Mouse (Mus musculus) megakaryocyte, embryonic 14.5 days (primary cell): ENCODE data around the gene Arglu1. TPM values are rescaled to one million over a fixed set of nuclear protein-coding genes. Genes with fewer than 3 reads are reported as not detected.

Experiments used
- H3K27me3 ChIP-seq: replicated peaks from 2 replicates; pipeline ENCODE3; 2012; ENCODE audit warnings: inconsistent platforms
- H3K36me3 ChIP-seq: replicated peaks from 2 replicates; pipeline ENCODE3; 2012; ENCODE audit warnings: low read length, inconsistent platforms, mixed read lengths
- H3K4me1 ChIP-seq: 2 replicates; pipeline ENCODE4 v1.6.1; 2012; ENCODE audit warnings: inconsistent platforms
- H3K4me3 ChIP-seq: replicated peaks from 2 replicates; pipeline ENCODE3; 2012; ENCODE audit warnings: moderate library complexity, mild to moderate bottlenecking, inconsistent platforms
- H3K9me3 ChIP-seq: 2 replicates; pipeline ENCODE4 v1.6.1; 2012; ENCODE audit warnings: inconsistent platforms
- FLI1 ChIP-seq: IDR thresholded peaks from 2 replicates; pipeline ENCODE4 v1.6.1; 2012; ENCODE audit warnings: low read length, inconsistent platforms, mixed read lengths
- GATA1 ChIP-seq: IDR thresholded peaks from 3 replicates; pipeline ENCODE4 v1.6.1; 2012; ENCODE audit warnings: mixed read lengths, low read length, inconsistent platforms, borderline replicate concordance
- polyA plus RNA-seq: library from polyadenylated mRNA; stranded (reverse); fragments of >175 nt; gene quantifications from 2 replicates; pipeline ENCODE4 v1.2.3, GENCODE M21; 2012; ENCODE audit warnings: low replicate concordance; ENCODE audit not compliant: insufficient read depth

Arglu1 gene
- polyA plus RNA-seq, 1 experiment = 61.2 TPM

DNA sequence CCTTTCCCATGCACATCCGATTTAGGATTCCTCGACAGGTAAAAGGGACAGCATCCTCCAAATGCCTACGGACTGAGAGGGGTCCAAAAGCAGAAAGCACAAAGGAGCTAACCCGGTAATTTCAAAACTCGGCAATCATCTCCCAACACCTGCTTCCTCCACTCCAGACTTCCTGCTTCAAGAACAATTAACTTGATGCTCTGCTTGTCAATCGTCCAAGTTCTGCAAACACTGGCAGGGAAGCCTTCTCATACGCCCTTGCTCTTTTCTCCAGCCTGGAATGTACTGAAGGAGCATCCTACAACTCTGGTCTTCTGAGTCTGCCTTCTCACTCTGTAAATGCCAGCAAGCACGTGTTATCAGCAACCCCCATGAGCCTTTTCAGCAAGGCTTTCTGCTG lies 66.8 kb downstream of the Arglu1 start:
- Histone ChIP-seq H3K36me3 (peaks cover 7% of the 10 kb centered on the region), H3K9me3 (peaks cover 18% of the 10 kb centered on the region), H3K4me1 (peaks cover 11% of the 10 kb centered on the region), H3K4me3 (peak overlapping the region; percentile 79), H3K27me3 (peaks cover 2% of the 10 kb centered on the region)
- TF ChIP-seq FLI1 (no peak), GATA1 (no peak)

DNA sequence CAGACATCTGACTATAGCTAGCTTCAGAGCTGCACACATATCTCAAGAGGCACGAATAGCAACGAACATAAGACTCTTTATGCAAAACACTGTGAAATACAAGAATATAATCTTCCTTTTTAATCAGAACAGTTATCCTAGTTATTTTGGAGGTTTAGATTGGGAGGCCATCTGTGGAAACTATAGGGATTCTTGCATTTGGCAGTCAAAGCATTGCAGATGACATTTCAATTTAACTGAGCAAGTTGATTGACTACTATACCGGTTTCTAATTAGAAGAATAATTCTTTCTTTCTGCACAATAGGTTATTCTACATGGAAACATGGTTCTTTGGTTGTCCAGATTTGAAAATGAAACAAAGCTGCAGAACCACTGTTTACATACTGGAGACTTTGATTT lies 67.8 kb downstream of the Arglu1 start:
- H3K4me3 ChIP-seq = no peak overlapping the region
- peaks cover 7% of the 10 kb centered on the region for H3K36me3 ChIP-seq
- peaks cover 18% of the 10 kb centered on the region for H3K9me3 ChIP-seq
- TF ChIP-seq GATA1 (no peak), FLI1 (no peak)
- peaks cover 11% of the 10 kb centered on the region for H3K4me1 ChIP-seq
- H3K27me3 ChIP-seq = peaks cover 2% of the 10 kb centered on the region

DNA sequence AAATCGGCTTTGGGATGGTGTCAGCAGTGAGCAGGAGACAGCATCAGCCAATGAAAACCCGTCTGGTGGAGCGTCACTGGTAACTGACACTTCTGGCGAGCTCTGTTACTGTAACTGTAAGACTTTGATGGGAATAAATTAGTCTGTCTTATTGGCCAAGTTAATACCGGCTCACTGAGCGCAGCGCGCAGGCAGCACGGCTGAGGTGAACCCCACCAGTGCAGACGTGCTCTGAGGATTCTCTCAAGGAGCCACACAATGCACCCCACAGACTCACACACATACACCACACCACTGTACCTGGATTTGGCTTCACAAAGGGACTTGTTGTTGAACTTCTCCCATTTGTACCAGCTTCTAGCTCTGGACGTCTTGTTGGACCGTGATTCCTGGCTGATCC lies 68.3 kb downstream of the Arglu1 start:
- Histone ChIP-seq H3K4me3 (no peak overlapping the region), H3K9me3 (peaks cover 18% of the 10 kb centered on the region)
- TF ChIP-seq FLI1 = no peak
- no peak for TF ChIP-seq GATA1

DNA sequence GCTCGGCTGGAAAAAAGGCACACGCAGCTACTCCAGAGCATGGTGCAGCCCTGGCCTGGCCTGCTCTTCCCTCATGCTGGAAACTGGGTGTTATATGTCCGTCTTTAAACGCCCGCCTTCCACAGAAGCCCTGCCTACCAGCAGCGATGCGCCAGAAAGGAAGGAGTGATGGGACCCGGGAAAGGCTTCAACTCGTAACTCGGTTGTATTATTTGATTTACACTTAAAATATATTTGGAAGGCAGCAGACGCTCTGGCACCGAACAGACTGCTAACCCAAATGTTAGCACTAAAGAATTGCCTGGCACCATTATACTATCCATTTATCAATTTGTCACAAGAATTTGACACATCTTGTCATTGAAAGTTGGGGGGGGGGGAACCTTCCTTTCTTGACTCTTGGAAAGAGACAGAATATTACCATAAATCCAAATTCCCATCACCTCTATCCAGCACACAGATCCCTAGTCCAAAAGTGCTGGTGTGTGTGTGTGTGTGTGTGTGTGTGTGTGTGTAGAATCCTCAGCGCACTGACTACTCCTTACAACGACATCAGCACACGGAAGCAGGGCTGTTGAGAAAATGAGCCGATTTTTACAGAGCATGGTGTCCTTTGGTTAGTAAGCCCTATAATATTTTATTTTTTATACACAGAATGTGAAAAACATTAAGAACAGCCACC lies 68.9 kb downstream of the Arglu1 start:
- peaks cover 2% of the 10 kb centered on the region for H3K27me3 ChIP-seq
- H3K4me1 ChIP-seq = peaks cover 11% of the 10 kb centered on the region
- no peak for TF ChIP-seq GATA1
- no peak overlapping the region for H3K4me3 ChIP-seq
- H3K36me3 ChIP-seq = peaks cover 7% of the 10 kb centered on the region
- H3K9me3 ChIP-seq = peaks cover 18% of the 10 kb centered on the region

More for the DNA sequence above, 68.3 kb downstream of the Arglu1 start:
- Histone ChIP-seq H3K27me3 (peaks cover 2% of the 10 kb centered on the region), H3K4me1 (peaks cover 11% of the 10 kb centered on the region), H3K36me3 (peaks cover 7% of the 10 kb centered on the region)

DNA sequence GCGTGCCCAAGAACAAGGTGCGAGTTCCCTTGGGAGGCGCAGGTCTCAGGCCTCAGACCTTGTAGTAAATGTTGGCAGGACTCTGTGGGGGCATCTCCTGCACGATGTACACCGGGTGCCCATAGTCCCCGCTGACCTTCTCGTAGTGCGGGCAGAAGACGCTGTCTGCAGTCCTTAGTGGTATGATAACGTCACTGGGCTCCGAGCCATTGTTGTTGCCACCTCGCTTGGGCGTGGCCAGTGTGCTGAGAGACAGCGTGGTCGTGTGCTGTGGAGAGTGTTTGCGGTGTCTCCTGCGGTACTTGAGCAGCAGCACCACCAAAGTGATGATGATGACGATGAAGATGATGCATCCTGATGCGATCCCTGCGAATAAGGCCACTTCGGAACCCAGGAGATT lies 69.8 kb downstream of the Arglu1 start:
- peak overlapping the region; percentile 62 for H3K4me3 ChIP-seq
- TF ChIP-seq GATA1 = no peak
- no peak for TF ChIP-seq FLI1
- H3K27me3 ChIP-seq = peaks cover 2% of the 10 kb centered on the region
- peaks cover 7% of the 10 kb centered on the region for H3K36me3 ChIP-seq
- peaks cover 11% of the 10 kb centered on the region for H3K4me1 ChIP-seq
- peaks cover 14% of the 10 kb centered on the region for H3K9me3 ChIP-seq

DNA sequence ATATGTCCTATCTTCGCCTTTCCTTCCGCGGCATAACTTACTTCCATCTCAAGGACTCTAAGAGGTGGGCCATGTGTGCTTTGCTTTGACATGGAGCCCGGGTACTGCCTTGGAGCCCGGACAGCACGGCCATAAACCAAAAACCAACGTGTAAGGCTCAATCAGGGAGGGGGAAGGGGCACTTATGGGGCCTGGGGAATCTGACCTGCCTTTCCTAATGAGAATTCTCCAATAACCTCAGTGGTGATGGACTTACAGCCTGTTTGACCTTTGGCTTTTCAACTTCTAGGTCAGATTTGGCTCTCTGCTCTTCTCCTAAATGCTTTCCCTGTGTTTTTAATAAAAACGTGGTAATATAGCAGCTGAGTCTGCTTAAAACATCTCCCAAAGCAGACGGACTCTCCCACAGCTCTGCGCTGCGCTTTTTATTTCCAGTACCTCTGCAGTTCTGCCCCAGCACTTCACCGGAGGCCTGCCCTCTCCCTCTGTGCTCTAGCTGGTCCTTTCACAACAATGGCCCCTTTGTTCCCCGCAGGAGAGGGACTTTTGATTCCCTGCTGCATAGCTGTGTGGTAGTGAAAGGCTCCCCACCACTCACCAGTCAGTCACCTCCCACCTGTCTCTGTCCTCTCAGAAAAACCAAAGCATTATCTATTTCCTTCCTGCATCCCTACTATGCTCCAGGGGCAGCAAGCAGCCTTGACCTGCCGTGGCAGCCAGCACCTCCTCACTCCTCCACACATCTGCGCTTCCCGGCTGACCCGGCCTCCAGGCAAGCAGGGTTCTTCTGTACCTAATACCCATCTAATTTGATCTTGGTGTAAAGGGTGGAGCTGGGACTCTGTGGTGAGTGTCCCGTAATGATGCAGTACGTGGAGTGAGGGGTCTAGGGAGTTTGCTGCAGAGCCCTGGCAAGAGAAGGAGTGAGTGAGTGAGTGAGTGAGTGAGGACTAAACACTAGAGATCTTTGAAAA lies 70.8 kb downstream of the Arglu1 start:
- H3K9me3 ChIP-seq = peaks cover 14% of the 10 kb centered on the region
- H3K4me3 ChIP-seq = no peak overlapping the region
- peaks cover 2% of the 10 kb centered on the region for H3K27me3 ChIP-seq
- H3K4me1 ChIP-seq = peaks cover 11% of the 10 kb centered on the region
- H3K36me3 ChIP-seq = peaks cover 7% of the 10 kb centered on the region
- TF ChIP-seq FLI1 (no peak), GATA1 (no peak)

Other genes with a start within 250 kb of the Arglu1 start
- gene Efnb2, start 29.3 kb downstream of the Arglu1 start, polyA plus RNA-seq = 0.19 and 0.56 TPM in 2 replicates